Mouse (Mus musculus) ES-E14 (cell line): ENCODE data around the gene Mut.

Experiments
- HCFC1 ChIP-seq: IDR thresholded peaks from 2 replicates; pipeline ENCODE4 v1.6.1; 2012; ENCODE audit warnings: low read length, inconsistent platforms, borderline replicate concordance; ENCODE audit not compliant: insufficient read depth
- MAFK ChIP-seq: IDR thresholded peaks from 2 replicates; pipeline ENCODE4 v1.6.1; 2014; ENCODE audit warnings: mild to moderate bottlenecking, low read depth, low read length, inconsistent platforms; ENCODE audit not compliant: insufficient read depth
- ZC3H11A ChIP-seq: IDR thresholded peaks from 2 replicates; pipeline ENCODE4 v1.6.1; 2012; ENCODE audit warnings: low read depth, mild to moderate bottlenecking, inconsistent platforms, low read length, borderline replicate concordance

- TF ChIP-seq ZC3H11A: no peak
- no peak for TF ChIP-seq HCFC1
- TF ChIP-seq MAFK: no peak
These were observed 49.3 kb upstream of the Mut start for GRCm38 (mm10) chr17:40885155-40885554.
